Mouse (Mus musculus) midbrain, embryonic 14.5 days (tissue): ENCODE measurements around the gene Agmat. TPM values are rescaled to one million over a fixed set of nuclear protein-coding genes. Genes with fewer than 3 reads are reported as not detected.

Experiments
- ATAC-seq: fragments of 200-750 bp; cut with Nextera tagmentation; 2 replicates; pipeline ENCODE4 v1.8.0; 2017; ENCODE audit warnings: moderate number of reproducible peaks, moderate library complexity; ENCODE audit not compliant: low FRiP score, low TSS enrichment
- DNase-seq: peaks from one replicate; pipeline ENCODE4 v3.0.0-alpha.2; 2015
- H3K27ac ChIP-seq: fragments of 300-500 bp; sonication (generic); replicated peaks from 2 replicates; pipeline ENCODE4 v1.5.1; 2014; ENCODE audit warnings: mild to moderate bottlenecking, low read depth, low read length, moderate library complexity
- H3K27me3 ChIP-seq: fragments of 300-500 bp; sonication (generic); 2 replicates; pipeline ENCODE4 v1.6.1; 2014; ENCODE audit warnings: low read length, control low read depth, mixed read lengths; ENCODE audit not compliant: control insufficient read depth, insufficient read depth
- H3K36me3 ChIP-seq: fragments of 300-500 bp; sonication (generic); 2 replicates; pipeline ENCODE4 v1.6.1; 2014; ENCODE audit warnings: low read length, control low read depth; ENCODE audit not compliant: control insufficient read depth, insufficient read depth
- H3K4me1 ChIP-seq: fragments of 300-500 bp; sonication (generic); 2 replicates; pipeline ENCODE4 v1.6.1; 2014; ENCODE audit warnings: mild to moderate bottlenecking, antibody characterized with exemption, low read length, control low read depth; ENCODE audit not compliant: control insufficient read depth, insufficient read depth
- H3K4me2 ChIP-seq: fragments of 300-500 bp; sonication (generic); 2 replicates; pipeline ENCODE4 v1.6.1; 2014; ENCODE audit warnings: mild to moderate bottlenecking, low read length, moderate library complexity
- H3K4me3 ChIP-seq: fragments of 300-500 bp; sonication (generic); replicated peaks from 2 replicates; pipeline ENCODE4 v1.5.1; 2014; ENCODE audit warnings: low read depth, low read length
- H3K9ac ChIP-seq: fragments of 300-500 bp; sonication (generic); replicated peaks from 2 replicates; pipeline ENCODE4 v1.6.1; 2014; ENCODE audit warnings: mild to moderate bottlenecking, low read length, moderate library complexity
- H3K9me3 ChIP-seq: fragments of 300-500 bp; sonication (generic); 2 replicates; pipeline ENCODE4 v1.6.1; 2016; ENCODE audit warnings: low read length, control low read depth, mixed read lengths; ENCODE audit not compliant: control insufficient read depth
- WGBS: fragments of 180-500 bp; shearing (Covaris S2); extraction: QIAGEN DNeasy Blood & Tissue Kit; methylation state at CpG from one replicate; pipeline ENCODE4 v1.1.7; 2014; 5-methylcytosine and 5-hydroxymethylcytosine counted together
- polyA plus RNA-seq: library from polyadenylated mRNA; unstranded; fragments of >200 nt; fragmentation: Nextera tagmentation; extraction: Ambion mirVana; gene quantifications from 2 replicates; pipeline ENCODE4 v1.2.1, GENCODE M21; 2014

The Agmat gene
- polyA plus RNA-seq, 1 experiment from 2014 or later: not detected

- Histone ChIP-seq H3K9me3 (no peaks in the 10 kb centered on the region), H3K36me3 (no peaks in the 10 kb centered on the region), H3K4me3 (no peak overlapping the region), H3K27ac (no peak overlapping the region), H3K4me1 (0 out of 2 replicates have a peak, but pooled peaks cover under 1% of the 10 kb centered on the region), H3K4me2 (no peak overlapping the region), H3K9ac (no peak overlapping the region), H3K27me3 (no peaks in the 10 kb centered on the region)
- ATAC-seq: no peak
- WGBS: 79% methylated on average over 3 of the region's 3 CpGs
- no peak for DNase-seq
Observed at GRCm38 (mm10) chr4:141729266-141729665, 17.2 kb upstream of the Agmat start.

GRCm38 (mm10) chr4:141730401-141730800, 16.1 kb upstream of the Agmat start:
- Histone ChIP-seq H3K4me3 (no peak overlapping the region), H3K4me1 (0 out of 2 replicates have a peak, but pooled peaks cover 4% of the 10 kb centered on the region), H3K27ac (no peak overlapping the region), H3K4me2 (no peak overlapping the region), H3K36me3 (no peaks in the 10 kb centered on the region), H3K9ac (no peak overlapping the region), H3K27me3 (no peaks in the 10 kb centered on the region), H3K9me3 (no peaks in the 10 kb centered on the region)
- no peak for DNase-seq
- no peak for ATAC-seq
- 86% methylated on average over 13 of the region's 13 CpGs for WGBS

- 0 out of 2 replicates have a peak, but pooled peaks cover 4% of the 10 kb centered on the region for H3K4me1 ChIP-seq
- H3K36me3 ChIP-seq: no peaks in the 10 kb centered on the region
- H3K27me3 ChIP-seq: no peaks in the 10 kb centered on the region
- no peak overlapping the region for H3K9ac ChIP-seq
- H3K27ac ChIP-seq: no peak overlapping the region
- no peak overlapping the region for H3K4me2 ChIP-seq
- DNase-seq: no peak
- no peak for ATAC-seq
- 86% methylated on average over 5 of the region's 5 CpGs for WGBS
- no peak overlapping the region for H3K4me3 ChIP-seq
- H3K9me3 ChIP-seq: no peaks in the 10 kb centered on the region
Observed at GRCm38 (mm10) chr4:141731766-141732165, 14.7 kb upstream of the Agmat start.

GRCm38 (mm10) chr4:141734446-141735205, 11.8 kb upstream of the Agmat start:
- H3K4me2 ChIP-seq: peak overlapping the region; percentile 70
- peak; percentile 89 for ATAC-seq
- H3K4me1 ChIP-seq: 0 out of 2 replicates have a peak, but pooled peaks cover 4% of the 10 kb centered on the region
- WGBS: 6% methylated on average over 24 of the region's 24 CpGs
- H3K27me3 ChIP-seq: no peaks in the 10 kb centered on the region
- peak overlapping the region; percentile 36; the same call in 1 of the 2 replicates for H3K9ac ChIP-seq
- H3K9me3 ChIP-seq: no peaks in the 10 kb centered on the region
- H3K36me3 ChIP-seq: no peaks in the 10 kb centered on the region
- 0 out of 2 replicates have a peak overlapping the region, but pooled peaks have one; percentile 38 for H3K27ac ChIP-seq
- H3K4me3 ChIP-seq: peak overlapping the region; percentile 32
- peak; percentile 96 for DNase-seq

- ATAC-seq: no peak
Observed at GRCm38 (mm10) chr4:141735206-141735560, 11.3 kb upstream of the Agmat start.

GRCm38 (mm10) chr4:141736856-141737255, 9.6 kb upstream of the Agmat start:
- Histone ChIP-seq H3K9ac (no peak overlapping the region), H3K9me3 (no peaks in the 10 kb centered on the region), H3K4me2 (no peak overlapping the region), H3K4me3 (no peak overlapping the region), H3K27ac (no peak overlapping the region), H3K27me3 (no peaks in the 10 kb centered on the region), H3K36me3 (no peaks in the 10 kb centered on the region), H3K4me1 (0 out of 2 replicates have a peak, but pooled peaks cover 4% of the 10 kb centered on the region)
- WGBS: 82% methylated on average over 4 of the region's 4 CpGs
- DNase-seq: no peak
- ATAC-seq: no peak

More at GRCm38 (mm10) chr4:141735206-141735560, 11.3 kb upstream of the Agmat start:
- Histone ChIP-seq H3K4me2 (peak overlapping the region; percentile 70), H3K27ac (0 out of 2 replicates have a peak overlapping the region, but pooled peaks have one; percentile 38), H3K4me3 (peak overlapping the region; percentile 32), H3K9me3 (no peaks in the 10 kb centered on the region), H3K9ac (peak overlapping the region; percentile 36; the same call in 1 of the 2 replicates), H3K4me1 (0 out of 2 replicates have a peak, but pooled peaks cover 4% of the 10 kb centered on the region), H3K36me3 (no peaks in the 10 kb centered on the region), H3K27me3 (no peaks in the 10 kb centered on the region)
- no peak for DNase-seq
- 21% methylated on average over 9 of the region's 9 CpGs for WGBS

GRCm38 (mm10) chr4:141738015-141738414, 8.5 kb upstream of the Agmat start:
- no peak overlapping the region for H3K4me2 ChIP-seq
- 79% methylated on average over 8 of the region's 8 CpGs for WGBS
- no peak for ATAC-seq
- H3K4me1 ChIP-seq: 0 out of 2 replicates have a peak, but pooled peaks cover 4% of the 10 kb centered on the region
- H3K4me3 ChIP-seq: no peak overlapping the region
- no peak for DNase-seq
- no peaks in the 10 kb centered on the region for H3K36me3 ChIP-seq
- H3K9ac ChIP-seq: no peak overlapping the region
- H3K27ac ChIP-seq: no peak overlapping the region
- H3K9me3 ChIP-seq: no peaks in the 10 kb centered on the region
- no peaks in the 10 kb centered on the region for H3K27me3 ChIP-seq

GRCm38 (mm10) chr4:141741856-141742255, 4.6 kb upstream of the Agmat start:
- no peak for ATAC-seq
- no peaks in the 10 kb centered on the region for H3K36me3 ChIP-seq
- WGBS: 80% methylated on average over 9 of the region's 9 CpGs
- H3K9ac ChIP-seq: no peak overlapping the region
- H3K27me3 ChIP-seq: no peaks in the 10 kb centered on the region
- no peaks in the 10 kb centered on the region for H3K4me1 ChIP-seq
- no peak overlapping the region for H3K4me2 ChIP-seq
- H3K9me3 ChIP-seq: no peaks in the 10 kb centered on the region
- H3K4me3 ChIP-seq: no peak overlapping the region
- no peak overlapping the region for H3K27ac ChIP-seq
- DNase-seq: no peak

- Histone ChIP-seq H3K9me3 (no peaks in the 10 kb centered on the region), H3K36me3 (no peaks in the 10 kb centered on the region), H3K27ac (no peak overlapping the region), H3K4me2 (no peak overlapping the region), H3K27me3 (no peaks in the 10 kb centered on the region), H3K9ac (no peak overlapping the region), H3K4me3 (no peak overlapping the region), H3K4me1 (no peaks in the 10 kb centered on the region)
- DNase-seq (no peak), ATAC-seq (no peak)
- WGBS: 88% methylated on average over 4 of the region's 4 CpGs
Observed at GRCm38 (mm10) chr4:141742381-141742780, 4.1 kb upstream of the Agmat start.
